Mouse (Mus musculus): ENCODE measurements at regions not wholly inside any gene's neighbourhood (a gene's known extent, or its start where the extent isn't known, plus 50 kb on each side); places are given as distances from the start of the nearest gene placed in this dataset.
A peak's percentile ranks its signal among the peaks of the same experiment; 100 is the strongest.

DNA sequence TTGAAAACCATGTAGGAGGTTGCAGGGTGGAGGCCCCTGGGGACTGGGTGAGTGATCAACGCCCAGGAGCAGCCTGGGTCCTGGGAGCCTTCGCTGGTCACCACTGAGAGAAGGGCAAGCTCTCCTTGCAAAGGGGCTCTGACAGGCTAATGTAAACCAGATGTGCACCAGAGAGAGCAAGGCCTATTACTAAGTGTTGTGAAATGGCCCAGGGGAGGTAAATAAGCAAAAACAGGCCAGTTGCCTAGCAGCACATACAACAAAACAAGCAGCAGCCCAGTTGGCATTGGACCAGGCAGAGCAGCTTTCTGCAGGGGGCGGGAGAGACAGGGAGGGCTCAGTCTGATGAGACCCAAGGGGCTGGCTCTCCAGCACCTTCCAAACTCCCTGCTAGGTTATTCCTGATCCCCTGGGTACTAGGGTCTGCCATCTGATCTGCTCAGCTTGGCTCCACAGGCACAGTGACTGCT, 239.5 kb upstream of the Fggy start:
- peak; percentile 92 to 93 for DNase-seq

DNA sequence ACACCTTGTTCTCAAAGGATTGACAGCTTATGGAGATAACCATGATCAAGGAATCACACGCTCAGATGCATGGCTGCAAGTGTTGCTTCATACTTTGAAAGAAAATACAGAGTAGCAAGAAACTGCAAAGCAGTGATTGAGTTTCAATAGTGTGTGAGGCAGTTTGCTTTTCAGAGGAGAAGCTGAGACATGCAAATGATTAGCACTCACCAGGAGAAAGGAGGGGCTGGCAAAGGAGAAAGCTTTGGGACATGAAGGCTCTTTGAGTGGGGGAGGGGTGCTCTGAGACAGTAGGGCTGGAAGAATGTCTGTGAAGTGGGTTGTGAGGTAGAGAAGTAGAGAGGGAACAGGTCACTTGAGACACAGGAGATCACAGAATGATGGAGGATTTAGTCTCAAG, 238.7 kb upstream of the Fggy start:
- peak; percentile 18 to 45 for DNase-seq

DNA sequence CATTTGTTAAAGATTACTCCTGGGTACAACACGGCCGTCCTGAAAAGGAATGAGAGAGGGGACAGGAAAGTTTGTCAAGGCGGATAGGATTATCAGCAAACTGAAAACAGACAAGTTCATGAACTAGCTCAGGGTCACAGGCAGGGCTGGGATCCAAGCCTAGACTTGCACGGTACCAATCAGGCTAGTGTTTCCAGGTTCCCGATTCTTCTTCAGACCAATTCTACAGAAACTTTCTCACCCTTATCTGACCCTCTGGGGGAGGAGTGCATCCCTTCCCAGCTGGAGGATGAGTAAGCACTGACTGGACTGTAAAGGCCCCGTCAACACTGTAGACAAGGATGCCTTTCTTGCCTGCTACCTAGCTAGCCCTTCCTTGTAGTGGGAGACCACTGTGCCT, 238.3 kb upstream of the Fggy start:
- DNase-seq = peak; percentile 59 to 65

DNA sequence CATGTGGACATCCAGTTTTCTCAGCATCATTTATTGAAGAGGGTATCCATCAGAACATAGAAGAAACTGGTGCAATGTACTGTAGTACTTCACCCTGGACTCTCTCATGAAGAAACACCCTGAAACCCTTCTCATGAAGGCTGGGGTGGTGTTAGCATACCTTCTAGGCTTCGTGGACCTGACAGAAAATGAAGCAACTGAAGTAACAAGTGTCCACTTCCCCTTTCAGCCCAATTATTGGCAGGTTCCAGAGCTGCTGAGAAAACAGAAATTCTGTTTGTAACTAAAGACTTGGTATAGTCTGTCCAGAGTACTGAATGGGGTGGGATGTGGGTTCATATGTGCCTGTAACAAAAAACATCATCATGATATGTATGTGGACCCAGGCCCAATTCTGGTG, 231.4 kb upstream of the Fggy start:
- no peak for DNase-seq

DNA sequence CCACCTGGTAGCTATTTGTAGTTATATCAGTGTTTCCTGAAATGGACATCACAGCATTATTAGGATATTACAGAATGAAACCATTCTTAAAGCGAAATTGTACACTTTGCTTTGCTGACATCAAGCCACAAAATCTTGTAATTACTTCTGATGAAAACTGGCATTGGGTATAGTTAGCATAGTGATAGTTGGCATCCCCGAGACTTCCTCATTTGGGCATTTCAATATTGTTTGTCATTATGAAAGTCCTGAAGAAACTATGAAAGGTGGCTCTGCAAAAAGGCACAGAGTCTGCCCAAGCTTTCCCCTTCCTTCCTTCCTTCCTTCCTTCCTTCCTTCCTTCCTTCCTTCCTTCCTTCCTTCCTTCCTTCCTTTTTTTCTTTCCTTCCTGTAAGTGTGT, 217.5 kb upstream of the Fggy start:
- no peak for DNase-seq

DNA sequence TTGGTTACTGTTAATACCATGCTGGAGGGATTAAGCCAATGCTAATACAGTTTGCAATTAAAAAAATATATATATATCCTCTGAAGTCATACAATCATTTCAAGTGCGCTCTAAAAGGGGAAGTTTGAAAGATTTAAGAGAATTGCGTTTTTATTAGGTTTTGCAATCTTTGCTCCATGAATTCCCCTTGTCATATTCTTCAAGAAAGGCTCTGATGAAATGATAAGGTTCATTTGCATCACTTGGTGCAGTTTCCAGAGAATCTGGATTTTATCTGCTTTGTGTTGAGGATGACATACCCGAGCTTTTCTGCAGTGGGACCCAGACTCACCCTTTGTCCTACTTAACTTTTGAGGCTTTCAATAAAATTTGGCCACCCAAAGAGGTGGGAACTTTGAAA, 216.4 kb upstream of the Fggy start:
- no peak for DNase-seq

DNA sequence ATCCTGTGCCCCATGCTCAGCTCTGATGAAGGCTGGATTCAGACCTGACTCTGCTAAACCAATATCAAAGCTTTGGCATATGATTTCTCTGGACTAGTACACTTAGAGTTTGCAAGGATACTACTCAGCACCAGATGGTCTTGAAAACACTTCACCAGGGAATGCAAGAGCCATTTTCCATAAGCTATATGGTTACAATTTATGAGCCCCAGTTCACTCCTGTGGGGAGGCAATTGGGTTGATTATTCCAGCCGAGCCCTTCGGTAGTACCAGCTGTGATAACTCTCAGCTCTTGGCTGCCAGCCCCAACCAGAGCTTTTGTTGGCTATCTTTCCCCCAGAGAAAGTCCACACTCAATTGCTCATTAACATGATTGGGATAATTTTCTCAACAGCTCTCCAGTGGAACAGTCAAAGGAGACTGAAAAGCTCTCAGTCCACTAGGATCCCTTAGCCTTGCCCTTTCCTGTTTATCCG, 210.5 kb upstream of the Fggy start:
- peak; percentile 63 to 69 for DNase-seq

DNA sequence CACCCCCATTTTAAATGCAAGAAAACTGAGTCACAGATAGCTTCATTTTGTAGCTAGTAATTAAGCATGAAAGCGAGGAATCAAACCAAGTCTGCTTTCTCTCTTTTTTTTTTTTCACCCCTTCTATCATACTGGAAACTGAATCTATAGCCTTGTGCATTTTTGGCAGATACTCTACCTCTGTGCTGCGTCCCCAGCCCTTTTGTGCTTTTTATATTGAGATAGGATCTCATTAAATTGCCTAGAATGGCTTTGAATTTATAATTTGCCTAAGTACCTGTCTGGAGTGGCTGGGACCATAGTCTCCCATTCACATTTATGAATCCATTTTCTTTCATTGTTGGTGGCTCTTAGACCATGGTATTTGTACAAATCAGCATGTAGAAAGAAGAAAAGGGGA, 209.9 kb upstream of the Fggy start:
- no peak for DNase-seq

DNA sequence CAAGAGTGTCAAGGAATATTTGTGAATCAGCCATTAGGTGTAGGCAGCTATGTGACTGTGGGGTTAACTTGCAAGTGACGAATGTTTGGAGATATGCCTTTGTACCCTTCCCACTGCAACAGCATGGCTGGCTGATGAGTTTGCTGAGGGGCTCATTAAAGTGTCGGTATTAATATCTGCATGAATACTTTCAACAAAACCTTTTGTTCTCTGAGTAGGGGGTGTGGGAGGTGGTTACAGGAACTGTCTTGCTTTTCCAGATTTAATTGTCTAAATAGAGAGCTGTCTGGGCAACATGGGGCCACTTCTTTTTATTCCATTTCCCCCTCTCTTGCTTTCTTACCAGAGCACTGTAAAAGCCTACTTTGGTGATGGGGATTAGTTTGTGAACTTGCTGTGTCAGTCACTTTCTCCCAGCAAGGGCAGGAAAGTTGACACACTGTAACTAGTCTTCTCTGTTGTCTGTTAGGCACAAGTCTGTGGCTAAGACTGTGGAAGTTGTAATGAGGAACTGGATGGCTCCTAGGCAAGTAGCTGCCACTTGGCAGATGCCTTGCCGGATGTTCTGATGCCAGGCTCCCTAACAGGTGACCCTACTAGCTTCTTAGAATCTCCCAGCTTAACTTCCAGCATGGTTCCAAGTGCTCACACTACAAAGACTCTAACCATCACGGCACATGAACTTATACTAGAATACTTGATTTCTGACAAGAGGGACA, 208.7 kb upstream of the Fggy start:
- no peak for DNase-seq

DNA sequence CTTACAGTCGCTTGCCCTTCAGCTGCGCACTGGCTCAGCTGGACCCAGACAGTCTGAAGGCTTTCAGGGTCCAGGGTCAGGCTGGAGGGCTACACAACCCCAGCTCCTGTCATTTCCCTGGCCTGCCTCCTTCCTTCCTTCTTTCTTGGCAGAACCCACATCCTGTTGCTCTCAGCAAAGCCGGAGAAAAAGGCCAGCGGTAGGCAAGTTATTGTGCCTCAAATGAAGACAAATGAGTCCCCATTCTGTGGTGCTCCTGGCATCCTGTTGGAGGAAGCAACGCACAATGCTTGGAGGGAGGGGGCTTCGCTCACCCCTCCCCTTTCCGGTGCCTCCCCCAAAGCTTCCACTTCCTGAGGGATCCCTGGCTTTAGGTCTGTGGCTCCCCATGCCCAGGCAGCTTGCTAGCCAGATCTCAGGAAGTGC, 203.4 kb upstream of the Fggy start:
- peak; percentile 52 to 71 for DNase-seq

DNA sequence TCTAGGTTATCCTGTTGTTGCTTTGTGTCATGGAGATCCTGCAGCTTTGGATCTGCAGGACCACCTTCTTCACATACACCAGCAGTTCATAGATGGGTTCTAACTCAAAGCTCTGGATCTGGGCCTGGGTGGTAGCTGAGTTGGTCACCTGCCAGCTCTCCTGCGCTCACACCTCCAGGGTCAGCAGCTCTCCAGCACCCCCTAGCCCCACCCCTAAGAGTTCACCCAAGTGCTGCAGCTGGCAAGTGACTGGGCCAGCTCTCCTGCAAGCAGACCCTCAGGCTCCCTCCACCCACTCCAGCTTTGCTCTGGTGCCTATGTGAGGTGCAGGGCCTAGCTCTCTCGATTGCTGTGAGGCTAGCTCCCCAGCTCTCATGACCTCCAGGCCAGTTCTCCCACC, 198.6 kb upstream of the Fggy start:
- no peak for DNase-seq

DNA sequence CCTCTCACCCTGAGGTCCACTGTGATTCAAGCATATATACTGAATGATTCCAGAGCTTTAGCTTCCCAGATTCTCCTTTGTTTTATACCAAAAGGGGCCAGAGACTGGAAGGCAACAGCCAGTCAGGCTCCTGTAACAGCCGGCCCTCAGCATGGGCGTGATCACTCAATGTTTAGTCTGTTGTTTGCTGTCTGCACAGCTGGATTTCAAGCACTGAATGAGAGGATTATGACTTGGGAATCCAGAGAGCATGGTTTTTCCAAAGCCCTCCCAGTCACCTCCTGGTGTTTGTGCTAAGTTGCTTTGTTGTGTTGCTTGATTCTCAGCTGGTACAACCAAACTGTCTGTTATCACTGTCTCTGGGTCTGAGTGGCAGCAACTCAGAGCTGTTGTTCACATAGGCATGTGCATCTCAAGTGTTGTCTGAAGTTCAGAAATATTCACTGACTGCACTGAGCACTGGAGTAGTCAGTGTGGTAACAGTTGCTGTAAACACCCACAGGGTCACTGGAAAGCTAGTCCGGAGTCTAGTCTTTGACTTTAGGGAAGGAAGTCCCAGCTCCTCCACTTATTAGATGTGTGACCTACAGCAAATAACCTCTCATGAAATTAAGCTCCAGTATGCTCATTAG, 196.9 kb upstream of the Fggy start:
- no peak for DNase-seq

DNA sequence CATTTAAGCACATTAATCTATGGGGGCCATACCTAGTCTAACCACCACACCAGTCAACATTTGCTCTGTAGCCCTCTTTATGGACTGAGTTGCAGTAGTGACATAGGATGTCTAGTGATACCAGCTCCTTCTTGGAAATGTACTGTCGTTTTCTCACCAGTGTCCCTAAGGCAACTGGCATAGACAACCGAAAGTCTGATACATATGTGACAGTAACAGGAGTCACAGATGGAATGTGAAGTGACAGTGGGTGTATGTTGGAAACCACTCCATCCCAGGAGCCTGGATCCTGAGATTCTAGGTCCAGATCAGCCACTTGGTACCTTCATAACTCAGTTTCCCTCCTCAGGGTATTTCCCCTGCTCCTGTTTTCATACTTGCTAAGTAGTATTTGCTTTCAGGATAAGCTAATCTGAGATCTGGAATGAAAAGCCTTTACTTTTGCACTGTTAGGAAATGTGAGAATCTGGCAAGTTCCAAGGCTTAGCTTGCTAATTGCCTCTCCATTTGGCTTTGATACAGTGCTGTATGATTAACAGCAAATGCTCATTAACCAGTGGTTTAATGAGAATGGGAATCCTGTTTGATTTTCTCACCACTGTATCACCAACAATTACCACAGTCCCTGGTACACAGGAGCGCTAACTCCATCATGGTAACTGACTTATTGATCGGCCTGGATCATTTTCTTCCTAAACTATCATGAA, 192.8 kb upstream of the Fggy start:
- no peak for DNase-seq

DNA sequence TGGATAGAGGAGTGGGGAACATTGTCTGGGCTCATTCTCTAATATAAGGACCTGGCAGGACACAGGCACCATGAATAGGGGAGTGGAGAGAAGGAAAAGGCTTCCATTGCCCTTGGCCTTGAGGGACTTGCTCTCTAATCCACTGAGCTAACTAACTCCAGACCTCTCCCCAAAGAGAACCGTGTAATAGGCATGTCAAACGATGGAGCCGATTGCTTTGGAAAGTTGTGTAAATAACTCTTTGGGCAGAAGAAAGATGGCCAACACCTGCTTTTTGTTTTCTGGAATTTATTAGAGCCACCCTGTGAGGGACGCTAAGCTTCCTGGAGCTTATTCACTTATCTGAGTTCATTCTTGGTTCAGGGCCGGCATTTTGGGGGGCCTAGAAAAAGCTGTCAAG, 180.9 kb upstream of the Fggy start:
- no peak for DNase-seq

DNA sequence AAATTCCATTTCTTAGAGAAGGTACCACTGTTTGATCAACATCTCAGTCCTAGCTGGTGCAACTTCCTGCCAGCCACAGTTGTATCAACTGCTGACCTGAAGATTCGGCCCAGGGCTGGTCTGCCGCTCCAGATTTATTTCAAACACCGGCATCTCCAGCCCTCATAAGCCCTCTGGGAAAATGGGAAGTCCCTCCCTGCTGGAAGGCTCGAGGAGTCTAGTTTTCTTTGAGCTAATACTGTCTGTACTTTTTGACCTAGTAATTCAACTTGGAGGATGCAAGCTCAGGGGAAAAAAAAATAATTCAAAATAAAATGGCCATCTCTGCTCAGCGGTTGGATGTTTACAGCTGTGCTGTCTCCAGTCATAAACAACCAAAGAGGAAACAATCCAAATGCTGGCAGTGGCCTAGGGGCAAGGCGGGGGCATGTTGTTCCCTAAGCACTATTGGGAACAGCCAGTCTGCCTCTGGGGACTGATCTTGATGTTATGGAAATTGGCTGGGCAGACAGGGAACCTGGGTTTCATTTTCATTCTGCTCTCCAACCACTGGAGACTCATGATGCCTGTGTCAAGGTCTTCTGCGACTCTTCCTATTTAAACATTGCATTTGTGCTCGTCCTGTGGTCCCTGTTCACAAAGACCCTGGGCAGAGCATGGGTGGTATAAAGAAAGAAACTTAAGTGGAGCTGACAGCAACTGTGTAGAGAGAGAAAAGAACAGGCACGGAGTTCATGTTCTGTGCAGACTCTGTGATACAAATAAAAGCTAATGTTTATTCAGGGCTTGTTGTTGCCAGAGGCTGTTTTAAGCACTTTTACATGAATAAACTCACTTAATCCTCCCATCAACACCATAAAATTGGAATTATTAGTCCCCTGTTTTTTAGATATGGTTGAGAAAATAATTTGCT, 179.8 kb upstream of the Fggy start:
- DNase-seq = peak; percentile 58 to 73

DNA sequence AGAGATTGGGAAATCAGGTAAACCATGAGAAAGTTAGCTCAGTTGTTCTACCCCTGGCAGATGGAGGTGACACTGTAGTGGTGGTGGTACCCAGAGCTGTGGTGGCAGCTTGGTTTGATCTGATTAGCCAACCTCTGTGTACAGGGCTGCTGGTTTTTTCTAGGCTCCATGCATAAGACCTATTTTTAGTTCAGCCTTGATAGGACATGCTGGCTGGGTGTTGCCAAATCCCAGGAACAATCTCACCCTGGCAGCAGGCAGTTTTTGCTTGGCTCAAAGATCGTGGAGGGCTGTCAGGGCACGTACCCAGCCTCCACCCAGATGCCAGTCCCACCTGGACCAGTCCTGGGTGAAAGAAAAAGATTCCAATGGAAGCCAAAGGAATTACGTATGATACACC, 178.7 kb upstream of the Fggy start:
- peak; percentile 58 to 66 for DNase-seq

DNA sequence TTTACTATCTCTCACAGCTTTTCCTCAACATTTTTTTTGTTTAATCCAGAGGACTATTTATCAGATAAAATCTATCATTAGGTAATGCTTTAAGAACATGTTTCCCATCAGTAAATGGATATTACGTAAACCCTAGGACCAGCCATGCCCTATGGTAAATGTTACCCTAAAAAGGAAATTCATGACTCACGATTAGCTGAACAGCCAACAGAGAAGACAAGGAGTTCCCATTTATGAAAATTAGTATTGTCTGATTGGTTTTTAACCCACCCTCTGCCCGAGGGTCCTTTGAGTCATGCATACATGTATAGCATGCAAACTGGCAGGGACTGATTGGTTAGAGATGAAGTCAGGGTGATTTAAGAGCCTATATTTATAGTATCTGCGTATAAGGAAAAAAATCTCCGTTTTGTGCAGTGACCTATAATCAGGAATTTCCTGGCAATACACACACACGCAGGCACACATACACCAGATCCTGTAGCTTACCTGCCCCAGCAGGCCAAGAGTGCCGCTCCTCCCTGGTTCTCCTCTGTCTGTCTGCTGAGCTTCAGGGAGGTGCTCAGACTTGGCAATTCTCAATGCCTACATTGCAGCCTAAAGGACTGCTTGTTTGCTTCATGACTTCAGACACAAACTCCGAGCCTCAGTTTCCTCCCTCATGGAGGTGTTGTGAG, 174.0 kb upstream of the Fggy start:
- no peak for DNase-seq

DNA sequence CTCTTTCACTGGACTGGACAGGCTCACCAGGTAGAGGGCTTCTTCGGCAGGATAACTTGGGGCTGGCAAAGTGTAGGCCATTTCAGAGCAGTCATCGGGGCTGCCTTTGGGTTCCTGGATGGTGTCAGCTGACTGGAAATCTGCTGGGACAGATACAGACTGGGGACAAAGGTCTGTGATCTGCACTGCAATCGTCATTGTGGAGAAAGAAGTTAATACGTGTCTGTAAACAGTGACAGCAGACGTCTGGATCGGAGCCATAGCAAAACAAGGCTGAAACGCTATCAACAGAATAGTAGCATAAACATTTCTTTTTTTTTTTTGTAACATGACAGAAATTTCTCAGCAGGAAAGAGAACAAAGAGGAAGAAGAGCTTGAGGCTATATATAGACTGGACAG, 171.8 kb upstream of the Fggy start:
- peak; percentile 41 to 51 for DNase-seq

DNA sequence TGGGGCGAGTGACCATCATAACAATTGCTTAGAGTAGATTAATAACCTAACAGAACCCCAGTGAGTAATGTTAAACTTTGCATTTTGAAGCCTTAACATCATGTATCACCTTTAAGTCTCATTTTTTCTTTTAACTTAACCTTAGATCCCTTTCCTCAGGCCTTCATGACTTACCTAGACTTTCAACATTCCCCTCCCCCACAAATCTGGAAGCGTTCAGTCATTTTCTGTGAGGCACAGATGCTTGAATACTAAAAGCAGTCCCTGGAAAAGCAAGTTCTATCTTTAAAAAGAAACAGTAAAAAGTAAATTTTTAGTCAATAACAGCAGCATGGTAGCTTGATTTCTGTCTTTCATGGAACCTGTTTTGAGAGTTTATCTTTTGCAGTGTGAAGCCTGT, 171.3 kb upstream of the Fggy start:
- DNase-seq = no peak

DNA sequence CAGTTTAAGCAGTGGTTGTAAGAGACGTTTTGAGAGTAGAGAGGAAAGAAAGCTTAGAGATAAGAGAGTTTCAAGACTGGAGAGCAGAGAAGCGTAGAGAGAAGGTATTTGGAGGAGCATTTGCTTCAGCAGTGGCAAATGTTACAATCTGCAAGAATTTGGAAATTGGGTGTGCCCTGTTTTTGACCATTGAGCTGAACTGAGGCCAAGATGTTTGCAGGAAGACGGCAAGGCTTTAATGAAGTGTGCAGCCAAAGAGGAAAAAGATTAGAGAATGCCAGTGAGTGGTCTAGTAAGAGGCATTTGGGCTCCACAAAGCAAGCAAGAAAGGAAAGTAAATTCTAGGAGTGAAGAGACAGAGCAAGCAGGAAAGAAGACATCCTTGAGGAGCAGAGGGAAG, 168.8 kb upstream of the Fggy start:
- DNase-seq = peak; percentile 63 to 74

DNA sequence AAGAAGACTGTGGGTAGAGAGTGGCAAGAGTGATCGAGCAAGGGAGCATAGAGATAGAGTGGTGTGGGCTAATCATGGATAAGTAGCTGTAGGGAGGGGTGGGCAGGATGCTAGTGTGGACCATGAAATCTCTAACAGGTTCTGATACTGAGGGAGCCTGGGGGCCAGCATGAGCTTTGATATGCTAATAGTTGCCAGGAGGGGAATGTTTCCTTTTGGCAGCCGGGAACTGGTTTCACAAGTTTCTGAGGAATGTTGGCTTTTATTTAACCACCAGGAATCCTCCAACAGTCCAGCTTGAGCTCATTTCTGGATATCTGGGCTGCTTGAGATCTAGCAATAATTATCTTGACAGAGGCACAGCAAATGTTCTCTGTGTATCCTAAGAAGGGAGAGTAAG, 167.7 kb upstream of the Fggy start:
- DNase-seq = peak; percentile 61 to 74

DNA sequence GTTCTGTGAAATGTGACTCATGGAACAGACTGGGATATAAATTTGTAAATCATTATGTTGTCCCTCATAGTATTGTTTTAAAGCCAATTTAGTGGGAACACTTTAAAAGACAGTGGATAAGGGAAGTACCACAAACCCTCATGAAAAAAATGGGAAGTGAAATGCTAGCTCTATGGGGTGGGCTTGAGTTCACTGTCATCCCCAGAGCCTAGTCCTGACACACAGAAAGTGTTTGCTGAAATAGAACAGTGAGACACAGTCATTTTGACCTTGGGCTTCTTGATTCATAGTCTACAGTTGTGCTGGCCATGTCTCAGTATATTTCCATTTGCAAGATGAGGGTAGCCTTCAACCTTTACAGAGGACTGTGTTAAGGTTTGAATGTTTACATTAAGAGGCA, 166.8 kb upstream of the Fggy start:
- DNase-seq = no peak

All from heart, adult 18-20 months (tissue).